Mouse (Mus musculus) layer of hippocampus, postnatal 25 days (tissue): ENCODE data around the gene Mlph. TPM values are rescaled to one million over a fixed set of nuclear protein-coding genes. Genes with fewer than 3 reads are reported as not detected.

Experiments
- DNase-seq, 2 experiments: peaks; one replicate each; pipeline ENCODE4 v3.0.0; 2022; ENCODE audit warnings: mixed read lengths in 2 of 2, low spot score in 1 of 2; ENCODE audit errors: extremely low spot score in 1 of 2
- total RNA-seq, 2 experiments: library from RNA; stranded (reverse); gene quantifications; 2 replicates each; pipeline ENCODE4 v1.2.3; 2021

Gene Mlph
- 1 to 10 TPM in 1 of 2 experiments, under 1 TPM in 1; 0.49 to 1.0 TPM for total RNA-seq

GRCm38 (mm10) chr1:90914948-90915569, at the start of gene Mlph:
Mlph (plus strand) TSS chr1:90915085.
- DNase-seq: no peak

GRCm38 (mm10) chr1:90866734-90867133, 48.2 kb upstream of the Mlph start:
- no peak for DNase-seq

- DNase-seq: no peak
Observed at GRCm38 (mm10) chr1:90870581-90870980, 44.3 kb upstream of the Mlph start.

GRCm38 (mm10) chr1:90875371-90875770, 39.5 kb upstream of the Mlph start:
- no peak for DNase-seq

DNA sequence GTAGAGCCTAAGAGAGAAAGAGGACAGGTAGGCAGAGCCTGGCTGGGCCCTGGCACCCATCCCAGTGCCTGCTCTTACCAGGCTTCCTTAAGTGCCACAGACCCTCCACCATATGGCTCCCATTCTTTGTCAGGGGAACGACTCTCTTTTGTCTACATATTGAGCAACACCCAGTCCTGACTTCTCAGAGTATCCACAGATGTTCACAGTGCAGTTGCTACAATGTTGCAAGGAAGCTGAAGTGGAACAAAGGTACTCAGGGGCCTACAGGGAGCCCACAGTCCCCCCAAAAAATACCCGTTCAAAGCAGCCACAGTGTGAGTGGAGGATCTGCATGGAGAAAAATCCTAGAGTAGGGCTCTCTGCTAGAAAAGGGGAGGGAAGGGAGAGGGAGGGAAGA, 38.9 kb upstream of the Mlph start:
- no peak for DNase-seq

DNA sequence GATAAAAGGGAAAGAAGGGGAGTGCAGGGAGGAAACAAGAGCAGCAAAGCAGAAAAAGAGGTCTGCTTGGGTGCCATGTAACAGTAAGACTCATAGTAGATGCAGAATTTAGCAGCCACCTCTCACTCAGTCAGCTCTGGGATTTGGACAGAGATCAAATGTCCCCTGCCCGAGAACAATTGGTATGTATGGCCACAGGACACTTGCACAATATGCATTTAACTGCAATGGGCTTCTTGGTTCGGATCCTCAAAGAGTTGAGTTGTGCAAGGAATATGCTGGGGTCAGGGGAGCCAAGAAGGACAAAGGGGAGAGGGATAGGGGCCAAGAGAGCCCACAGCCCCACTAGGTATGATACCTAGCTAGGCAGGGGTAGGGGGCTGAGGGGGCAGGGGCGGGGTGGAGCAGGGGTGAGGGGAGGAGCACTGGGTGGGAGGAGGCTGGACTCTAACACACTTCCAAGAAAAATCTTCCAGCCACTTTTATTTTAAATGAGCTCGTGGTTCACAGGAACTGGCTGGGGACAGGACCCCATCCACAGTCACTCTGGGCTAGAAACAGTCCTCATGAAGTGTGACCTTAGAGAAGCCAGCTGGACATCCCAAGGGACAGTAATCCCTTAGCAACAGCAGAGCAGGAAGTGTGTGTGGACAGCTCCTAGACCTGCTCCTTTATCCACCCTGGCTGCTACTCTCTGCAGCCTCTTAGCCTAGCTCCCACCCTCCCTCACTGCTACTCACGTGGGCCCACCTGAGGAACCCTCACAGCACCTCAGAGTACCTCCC, 38.2 kb upstream of the Mlph start:
- no peak for DNase-seq

- DNase-seq: no peak
Observed at GRCm38 (mm10) chr1:90885771-90886460, 29.0 kb upstream of the Mlph start.

DNA sequence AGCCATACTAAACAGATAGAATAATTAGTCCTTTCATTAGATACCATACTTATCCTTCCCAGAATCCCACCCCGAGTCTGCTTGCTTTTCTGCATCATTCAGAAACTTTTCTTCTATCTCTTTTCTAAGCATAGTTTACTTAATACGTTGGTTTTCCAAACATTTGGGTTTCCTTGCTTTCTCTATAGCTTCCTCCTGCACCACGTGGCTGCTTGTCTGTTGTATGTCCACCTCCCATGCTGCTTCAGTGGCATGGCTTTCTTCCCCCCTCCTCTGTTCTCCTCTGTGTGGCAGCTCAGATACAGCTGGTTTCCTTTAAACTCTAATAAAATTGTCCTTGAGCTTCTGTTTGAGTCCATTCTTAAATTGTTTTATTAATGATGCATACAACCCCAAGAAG, 20.4 kb upstream of the Mlph start:
- DNase-seq: no peak

- no peak for DNase-seq
Observed at GRCm38 (mm10) chr1:90895004-90895403, 19.9 kb upstream of the Mlph start.

GRCm38 (mm10) chr1:90896281-90896680, 18.6 kb upstream of the Mlph start:
- no peak for DNase-seq

GRCm38 (mm10) chr1:90896741-90897361, 18.0 kb upstream of the Mlph start:
- DNase-seq: peak; percentile 35 to 36

DNA sequence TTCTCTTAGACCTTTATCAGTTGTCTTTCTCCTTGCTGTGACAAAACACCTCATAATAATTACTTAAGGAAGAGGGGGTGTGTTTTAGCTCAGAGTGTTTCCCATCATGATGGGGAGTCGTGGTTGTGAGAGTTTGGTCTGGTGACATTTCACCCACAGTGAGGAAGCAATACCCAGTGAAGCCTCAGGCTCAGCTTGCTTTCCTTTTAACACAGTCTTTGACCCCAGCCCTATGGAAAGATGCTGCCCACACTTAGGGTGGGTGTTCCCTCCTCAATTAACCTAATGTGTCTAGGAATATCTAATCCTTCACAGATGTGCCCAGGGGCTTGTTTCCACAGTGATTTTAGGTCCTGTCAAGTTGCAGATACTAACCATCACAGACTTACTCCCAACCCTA, 16.9 kb upstream of the Mlph start:
- DNase-seq: no peak

- no peak for DNase-seq
Observed at GRCm38 (mm10) chr1:90899816-90900215, 15.1 kb upstream of the Mlph start.

GRCm38 (mm10) chr1:90900406-90900805, 14.5 kb upstream of the Mlph start:
- DNase-seq: no peak

- DNase-seq: no peak
Observed at GRCm38 (mm10) chr1:90901246-90901645, 13.6 kb upstream of the Mlph start.

DNA sequence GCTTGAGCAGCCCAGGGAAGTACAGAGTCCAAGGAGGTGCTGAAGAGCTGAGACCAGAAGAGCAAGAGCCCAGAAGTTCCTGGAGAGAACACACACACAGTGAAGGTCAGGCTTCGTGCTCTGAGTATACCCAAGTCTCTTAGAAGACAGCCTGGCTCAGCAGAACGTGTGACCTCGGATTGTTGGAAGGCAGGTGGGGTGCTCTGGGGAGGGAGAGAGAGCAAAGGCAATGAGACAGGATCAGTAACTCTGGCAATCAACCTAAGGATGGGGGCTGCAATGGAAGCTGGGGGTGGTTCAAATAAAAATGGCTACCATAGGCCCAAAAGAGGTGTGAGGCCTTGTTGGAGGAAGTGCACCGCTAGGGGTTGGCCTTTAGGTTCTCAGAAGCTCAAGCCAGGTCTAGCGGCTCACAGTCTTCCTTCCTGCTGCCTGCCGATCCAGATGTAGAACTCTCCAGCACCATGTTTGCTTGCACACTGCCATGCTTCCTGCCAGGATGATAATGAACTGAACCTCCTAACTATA, 13.1 kb upstream of the Mlph start:
- no peak for DNase-seq

DNA sequence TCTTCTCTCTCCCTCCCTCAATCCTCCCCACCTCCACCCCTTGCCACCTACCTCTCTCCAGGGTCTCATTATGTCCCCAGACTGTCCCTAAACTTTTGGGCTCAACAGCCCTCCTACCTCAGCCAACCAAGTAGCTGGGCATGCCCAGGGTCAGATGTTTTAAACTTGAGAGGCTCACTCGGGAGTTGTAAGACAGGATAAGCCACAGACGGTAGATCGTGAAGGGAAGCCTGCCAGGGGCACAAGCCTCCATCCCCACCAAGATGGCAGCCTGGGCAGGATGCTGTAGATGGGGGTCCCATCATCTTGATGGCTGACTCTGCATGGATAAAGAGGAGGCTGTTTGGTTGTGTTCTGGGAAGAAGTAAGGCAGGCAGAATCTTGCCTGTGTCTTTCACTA, 12.1 kb upstream of the Mlph start:
- DNase-seq: no peak

- no peak for DNase-seq
Observed at GRCm38 (mm10) chr1:90903211-90903945, 11.5 kb upstream of the Mlph start.

DNA sequence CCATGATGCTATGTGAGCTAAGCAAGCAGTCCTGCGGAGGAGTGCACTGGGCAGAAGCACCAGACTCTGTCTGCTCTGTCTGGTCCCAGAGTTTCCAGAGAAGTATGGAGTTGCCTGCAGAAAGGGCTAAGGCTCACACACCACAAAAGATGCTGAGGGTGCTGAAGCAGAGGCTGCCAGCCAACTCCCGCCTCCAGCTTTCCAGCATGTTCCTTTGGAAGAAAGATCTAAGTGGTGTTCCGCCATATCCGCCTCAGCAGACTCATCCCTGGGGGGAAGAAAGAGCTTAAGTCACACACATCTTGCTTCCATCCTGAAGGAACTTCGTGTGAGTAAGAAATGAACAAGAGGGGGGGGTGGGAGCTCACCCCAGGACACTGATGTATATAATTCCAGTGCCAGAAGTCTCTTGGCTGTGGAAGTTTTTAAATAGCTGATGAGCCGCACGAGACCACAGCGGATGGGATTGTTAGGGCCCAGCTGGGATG, 10.9 kb upstream of the Mlph start:
- no peak for DNase-seq
